Mouse (Mus musculus) spleen, adult 18-20 months (tissue): ENCODE results near the gene Gpsm2.

Experiments
- DNase-seq, 2 experiments: peaks; one replicate each; pipeline ENCODE4 v3.0.0; 2022; ENCODE audit warnings: mixed read lengths in 2 of 2

Gpsm2 gene

DNA sequence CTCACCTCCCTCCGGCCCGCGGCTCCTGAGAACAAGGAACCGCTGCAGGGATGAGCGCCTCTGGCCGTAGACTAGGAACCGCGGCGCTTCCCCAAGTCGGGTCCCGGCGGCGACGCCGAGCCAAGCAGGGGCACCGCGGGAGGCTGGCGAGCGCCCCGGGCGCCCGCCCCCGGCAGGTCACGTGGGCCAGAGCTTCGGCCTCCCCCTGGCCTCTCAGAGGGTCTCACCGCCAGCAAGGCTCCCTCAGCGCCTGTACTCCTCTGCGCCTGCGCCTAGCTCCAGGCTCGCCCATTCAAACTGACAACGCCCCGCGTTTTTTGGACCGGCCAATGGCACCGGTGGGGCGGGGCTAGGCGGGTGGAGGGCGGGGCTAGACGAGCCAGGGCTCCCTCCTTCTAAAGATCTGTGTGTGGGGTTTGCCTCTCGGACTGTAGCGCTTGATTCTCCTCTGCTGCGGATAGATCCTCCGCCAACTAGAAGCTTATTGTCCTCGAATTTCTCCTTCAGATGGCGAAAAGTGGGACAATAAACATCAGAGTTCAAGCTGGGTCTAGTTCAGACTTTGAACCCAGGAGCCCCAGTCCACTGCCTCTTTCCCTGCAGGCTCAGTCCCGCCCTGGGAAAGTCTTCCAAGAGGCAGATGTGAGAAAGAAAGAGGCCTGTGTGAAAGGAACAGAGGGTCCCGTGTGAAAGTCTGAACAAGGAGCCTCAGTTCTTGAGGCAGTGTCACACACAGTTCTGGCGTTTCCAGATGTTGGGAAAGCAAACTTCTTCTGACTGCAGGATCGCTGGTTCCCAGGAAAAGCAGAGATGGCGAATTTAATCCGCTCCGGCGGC is at the start of gene Gpsm2:
TSS of gene Gpsm2 (minus strand) at position 274 of the 837 bp plus-strand sequence.
- peak; percentile 78 to 84 for DNase-seq

DNA sequence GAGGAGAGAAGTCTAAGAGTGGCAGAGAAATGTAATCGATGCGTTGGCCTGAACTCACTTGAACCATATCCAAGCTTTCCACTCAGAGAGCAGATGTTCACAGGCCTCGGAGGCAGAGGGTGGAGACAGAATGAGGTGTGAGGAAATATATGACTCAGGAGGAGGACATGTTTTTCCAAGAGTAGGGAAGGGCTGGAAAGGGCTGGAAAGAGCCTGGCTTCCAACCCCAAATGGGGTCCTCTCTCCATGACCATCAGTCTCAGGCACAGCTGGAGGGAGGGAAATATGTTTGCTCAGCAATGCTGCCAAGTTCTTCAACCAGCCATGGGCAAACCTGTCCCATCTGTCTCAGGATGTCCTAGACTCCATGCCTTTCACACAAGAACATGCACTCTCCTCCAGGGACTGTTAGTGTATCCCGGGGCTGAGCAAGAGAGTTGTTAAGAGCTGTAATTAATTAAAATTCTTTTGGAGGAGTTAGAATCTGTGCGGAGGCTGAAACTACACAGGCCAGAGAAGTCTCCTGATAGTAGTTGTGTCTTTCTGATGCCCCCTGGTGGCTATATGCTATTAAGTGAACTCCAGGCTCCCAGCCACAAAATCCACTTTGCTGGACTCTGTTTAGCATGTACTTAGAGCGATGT is 48.7 kb upstream of the Gpsm2 start:
- DNase-seq = peak in 1 of 2 experiments; percentile 29

DNA sequence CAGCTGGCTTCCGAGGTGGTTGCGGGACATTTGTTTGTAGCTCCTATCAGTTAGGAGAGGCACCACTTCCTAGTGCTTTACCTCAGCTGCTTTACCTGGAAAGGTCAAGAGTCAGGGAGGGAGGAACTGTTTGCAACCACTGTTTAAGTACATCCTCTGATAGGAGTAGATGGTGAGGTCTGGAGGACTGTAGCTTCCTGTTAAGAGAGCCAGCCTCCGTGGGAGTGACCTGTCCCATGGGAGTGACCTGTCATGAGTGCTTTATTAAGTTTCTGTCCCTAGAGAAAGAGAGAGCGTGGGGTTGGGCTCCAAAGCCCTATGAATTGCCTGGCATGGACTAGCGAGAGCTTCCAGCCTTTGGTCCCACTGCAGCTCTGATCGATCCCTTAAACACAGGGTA is 47.4 kb upstream of the Gpsm2 start:
- DNase-seq = no peak

DNA sequence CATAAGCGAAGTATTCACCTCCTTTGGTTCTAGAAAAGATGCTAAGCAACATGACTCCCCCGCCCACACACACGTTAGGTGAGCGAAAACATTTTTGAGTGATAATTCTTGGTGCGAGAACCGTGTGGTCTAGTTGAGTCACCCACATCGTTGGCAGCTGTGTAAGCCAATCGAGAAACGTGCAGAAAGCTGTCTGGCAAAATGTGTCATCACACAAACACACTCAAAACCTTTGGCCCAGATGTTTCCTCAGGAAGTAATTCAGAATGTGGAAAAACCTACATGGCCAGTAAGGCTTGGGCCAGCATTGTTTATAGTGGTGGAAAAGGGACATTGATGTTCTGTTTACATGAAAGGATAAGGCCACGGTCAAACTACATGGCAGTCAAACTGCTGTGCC is 45.3 kb upstream of the Gpsm2 start:
- no peak for DNase-seq

DNA sequence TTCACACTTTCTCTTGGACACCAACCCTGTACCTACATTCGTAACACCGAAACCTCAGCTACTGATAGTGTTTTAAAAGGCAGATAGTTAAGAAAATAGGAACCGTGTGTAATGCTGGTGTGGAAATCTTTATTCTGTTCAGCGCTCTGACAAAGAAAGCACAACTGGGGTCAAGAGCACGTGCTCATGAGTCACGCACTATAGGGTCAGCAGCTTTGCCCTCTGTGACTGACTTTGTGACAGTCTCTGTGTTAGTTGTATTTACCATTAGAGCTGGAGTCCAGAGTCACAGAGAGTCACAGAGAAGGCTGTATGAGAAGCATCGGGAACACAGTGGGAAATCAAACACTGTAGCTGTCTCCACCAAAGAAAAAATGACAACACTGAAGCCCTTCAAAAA is 44.8 kb upstream of the Gpsm2 start:
- no peak for DNase-seq

DNA sequence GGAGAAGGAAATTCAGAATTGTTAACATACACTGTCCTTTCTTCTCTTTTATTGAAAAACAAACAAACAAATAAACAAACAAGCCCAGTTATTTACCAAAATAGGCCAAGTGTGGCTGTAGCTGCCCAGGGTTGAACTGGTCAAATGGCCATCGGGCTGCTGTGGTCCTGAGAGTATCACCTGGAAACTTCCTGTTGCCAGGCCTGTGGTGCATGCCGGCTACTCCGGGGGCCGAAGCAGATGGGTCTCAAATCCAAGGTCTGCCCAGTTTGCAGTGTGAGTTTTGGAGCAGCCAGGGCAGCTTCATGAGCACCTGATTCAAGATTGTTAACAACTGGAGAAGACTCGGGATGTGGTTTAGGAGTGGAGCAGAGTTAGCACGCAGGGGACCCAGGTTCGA is 43.4 kb upstream of the Gpsm2 start:
- no peak for DNase-seq

DNA sequence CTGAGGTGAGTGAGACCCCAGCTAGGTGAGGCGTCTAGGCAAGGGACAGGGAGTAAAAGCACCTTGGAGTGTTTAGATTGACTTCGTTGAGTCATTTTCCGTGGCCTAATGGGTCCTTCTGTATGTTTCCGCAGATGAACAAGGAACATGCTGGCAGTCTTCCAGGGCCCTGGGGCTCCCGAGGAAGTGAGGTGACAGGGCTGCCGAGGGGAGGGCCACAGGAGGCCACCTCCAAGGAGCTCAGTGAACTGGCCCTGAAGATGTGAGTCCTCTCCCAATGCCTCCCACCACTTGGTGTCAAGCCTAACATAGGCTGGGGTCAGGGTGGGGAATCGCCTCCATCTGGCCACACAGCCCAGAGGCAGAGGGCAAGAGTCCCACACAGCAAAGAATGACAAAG is 42.9 kb upstream of the Gpsm2 start:
- DNase-seq = no peak

DNA sequence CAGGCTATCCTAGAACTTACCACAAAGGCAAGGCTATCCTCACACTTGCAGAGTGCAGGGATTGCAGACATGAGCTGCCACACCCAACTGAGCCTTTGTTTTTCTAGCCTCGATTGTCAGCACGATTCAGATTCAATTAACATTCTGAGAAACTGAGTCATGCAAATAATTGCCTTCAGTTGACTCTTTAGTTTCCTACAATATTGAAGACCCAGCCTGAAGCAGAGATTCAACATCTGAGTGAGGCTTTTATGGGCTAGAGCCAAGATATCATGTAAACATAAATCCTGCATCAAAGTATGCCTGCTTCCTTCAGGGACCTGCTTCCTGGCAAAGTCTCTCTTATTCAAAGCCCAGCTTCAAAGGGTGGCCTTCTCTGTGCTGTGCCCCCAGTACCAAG is 41.6 kb upstream of the Gpsm2 start:
- no peak for DNase-seq

DNA sequence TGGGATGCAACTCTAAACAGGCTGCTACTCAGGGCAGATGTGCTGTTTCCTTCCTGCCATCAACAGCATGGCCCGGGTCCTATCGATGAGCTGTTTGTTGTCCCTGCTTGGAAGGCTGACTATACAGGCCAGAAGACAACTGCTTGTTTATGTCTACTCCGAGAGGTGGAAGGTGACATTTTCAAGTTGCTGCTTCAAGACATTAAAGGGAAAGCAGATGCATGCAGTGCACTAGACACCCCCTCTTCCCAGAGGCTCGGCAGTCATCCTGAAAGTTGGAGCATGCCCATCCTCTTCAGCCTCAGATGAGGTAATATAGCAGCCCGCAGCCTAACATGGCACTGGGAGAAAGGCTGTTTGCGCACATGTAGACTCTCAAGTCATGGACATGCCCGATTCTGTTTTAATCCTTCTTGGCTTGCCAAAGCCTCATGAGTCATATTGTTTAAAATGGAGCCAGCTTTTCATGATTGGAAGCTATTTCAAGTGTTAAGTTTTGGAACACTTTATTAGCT is 40.5 kb upstream of the Gpsm2 start:
- DNase-seq = no peak

DNA sequence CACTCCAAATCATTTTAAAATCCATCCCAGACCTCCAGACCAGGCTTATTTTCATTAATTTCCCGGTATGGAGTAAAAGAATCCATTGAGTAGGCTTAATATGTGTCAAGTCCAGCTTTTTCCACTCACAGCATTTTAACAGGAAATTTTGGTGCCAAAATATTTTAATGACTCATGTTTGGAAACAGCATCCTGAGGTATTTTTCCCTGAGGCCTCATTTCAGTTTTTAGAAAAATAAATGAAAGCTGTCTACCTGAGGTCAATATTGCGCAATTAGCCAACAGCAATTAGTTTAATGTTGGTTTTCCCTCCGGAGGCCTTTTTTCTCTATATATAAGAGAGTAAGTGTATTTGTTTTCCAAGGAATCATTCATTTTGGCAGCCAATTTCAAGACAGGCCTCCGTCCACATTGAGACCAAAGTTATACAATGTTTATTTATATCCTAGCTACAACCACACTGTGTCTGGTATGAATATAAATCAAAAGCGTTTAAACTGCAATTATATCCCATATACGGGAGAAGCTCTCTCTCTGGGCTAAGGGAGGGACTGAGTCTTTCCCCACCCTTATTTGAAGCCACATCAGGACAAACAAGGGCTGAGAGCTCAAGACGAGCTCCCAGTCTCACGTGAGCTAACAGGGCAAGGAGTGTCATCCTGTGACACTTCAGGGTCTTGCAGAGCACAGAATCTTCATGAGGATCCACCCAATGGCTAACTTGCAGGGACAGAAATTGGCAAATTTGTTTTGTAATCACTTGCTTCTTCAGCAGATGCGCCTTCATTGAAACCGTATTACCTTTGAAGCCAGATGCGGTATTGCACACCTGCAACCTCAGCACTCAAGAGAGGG is 37.7 kb upstream of the Gpsm2 start:
- no peak for DNase-seq

DNA sequence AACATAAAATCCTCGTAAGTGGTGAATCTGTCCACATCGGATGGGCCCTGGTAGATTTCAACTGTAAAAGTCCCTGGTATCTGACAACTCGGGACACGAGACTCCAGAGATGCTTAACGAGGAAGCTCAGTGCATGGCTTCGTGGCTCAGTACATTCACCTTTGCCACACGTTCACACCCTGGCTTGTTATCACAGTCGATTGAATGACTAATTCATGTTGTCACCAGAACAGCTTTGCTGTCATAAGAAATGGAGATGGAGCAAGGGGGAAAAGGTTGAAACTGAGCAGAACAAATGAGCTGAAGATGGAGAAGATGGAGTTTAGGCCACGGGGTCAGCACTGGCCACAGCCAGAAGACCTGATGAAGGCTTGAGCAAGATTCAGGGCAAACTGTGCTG is 35.5 kb upstream of the Gpsm2 start:
- no peak for DNase-seq

DNA sequence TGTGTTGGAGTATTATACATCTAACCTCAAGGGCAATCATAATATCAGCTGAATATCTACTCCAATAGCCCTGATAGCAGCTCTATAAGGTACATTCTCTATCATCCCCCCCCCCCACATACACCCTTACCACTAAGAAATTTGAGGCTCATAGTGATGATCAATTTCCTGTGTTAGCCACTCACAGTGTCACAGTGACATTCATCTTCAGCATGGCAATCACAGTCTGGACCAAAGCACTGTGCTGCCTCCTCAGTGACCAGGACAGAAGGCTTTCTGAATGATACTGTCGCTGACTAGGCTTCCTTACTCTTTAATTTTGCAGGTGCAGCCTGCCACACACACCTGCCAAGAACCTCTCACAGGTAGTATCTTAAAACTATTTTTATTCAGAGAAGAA is 34.0 kb upstream of the Gpsm2 start:
- no peak for DNase-seq

DNA sequence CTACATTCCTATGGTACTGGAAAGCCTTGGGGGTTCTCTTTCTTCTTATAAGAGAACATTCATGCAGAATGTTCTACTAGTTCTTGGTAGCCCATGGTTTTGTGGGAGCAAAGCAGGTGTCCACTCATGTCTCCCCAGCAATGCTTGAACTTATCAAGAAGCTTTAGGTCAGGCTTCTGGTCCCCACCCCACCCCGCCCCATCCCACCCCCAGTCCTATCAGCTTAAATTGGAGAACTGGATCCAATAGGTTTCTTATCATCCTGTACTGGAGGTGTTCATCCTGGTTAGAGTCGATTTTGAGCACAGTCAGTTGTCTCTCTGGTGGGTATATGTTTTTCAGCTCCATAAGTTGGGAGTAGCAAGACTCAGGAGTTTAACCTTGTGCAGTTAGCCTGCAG is 33.4 kb upstream of the Gpsm2 start:
- no peak for DNase-seq

DNA sequence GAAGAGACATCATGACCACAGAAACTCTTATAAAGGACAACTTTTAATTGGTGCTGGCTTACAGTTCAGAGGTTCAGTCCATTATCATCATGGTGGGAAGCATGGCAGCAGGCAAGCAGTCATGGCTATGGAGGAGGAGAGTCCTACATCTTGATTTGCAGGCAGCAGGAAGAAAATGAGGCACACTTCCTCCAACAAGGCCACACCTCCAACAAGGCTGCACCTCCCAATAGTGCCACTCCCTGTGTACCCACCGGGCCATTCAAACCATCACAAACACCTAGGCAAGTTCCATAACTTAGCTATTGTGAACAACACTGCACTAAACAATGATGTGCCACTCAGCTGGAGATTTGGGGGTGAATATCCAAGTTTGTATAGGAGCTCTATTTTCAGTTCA is 32.4 kb upstream of the Gpsm2 start:
- DNase-seq = no peak

DNA sequence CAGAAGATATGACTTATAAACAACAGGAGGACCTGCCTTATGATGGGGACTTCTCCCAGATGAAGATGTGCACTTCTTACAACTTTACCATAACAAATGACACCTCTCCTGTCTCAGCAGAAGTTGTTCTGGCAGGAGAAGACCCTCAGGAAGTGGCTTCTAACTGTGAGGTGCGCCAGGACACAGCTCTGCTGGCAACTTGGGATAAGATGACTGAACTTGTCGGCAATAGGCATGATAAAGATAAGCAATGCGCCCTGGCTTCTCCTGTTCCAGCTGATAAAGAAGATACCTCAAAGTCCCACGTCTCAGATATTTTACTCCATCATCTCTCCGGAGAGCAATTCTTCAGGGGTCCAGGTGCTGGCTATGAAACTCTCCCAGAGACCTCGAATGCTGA is 29.6 kb upstream of the Gpsm2 start:
- no peak for DNase-seq

DNA sequence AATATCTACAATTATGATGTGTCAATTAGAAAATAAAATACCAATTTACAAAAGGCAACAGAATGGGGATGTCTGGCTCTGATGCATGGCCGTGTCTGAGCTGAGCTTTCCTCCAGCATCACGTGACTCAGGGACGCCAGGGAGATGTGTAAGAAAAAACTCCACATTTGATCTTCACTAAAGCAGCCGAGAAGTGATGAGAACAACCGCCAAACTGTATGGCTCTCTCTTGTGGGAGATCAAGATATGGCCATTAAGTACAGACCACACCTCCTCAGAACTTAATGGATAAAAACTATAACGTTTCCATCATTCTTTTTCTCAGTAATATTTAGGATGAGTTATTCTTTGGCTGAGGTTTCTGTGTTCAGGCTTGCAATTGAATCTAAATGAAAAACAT is 29.0 kb upstream of the Gpsm2 start:
- no peak for DNase-seq

DNA sequence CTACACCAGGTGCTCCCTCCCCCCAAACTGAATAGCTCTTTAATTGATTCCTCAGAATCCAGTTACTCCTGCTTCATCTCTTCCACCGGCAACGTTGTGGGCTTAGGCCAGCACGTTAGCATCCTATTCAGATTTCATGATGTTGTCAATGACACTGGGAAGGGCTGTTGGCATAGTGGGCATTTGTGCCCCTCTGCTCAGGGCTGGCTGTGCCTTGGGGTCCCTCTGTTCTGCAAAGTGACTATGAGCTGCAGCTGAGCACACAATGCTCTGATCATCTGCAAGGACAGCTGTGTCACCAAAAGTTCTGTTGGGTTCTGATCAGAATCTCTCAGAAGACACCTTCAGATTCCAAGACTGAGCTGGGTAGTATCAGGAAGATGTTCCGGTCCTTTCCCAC is 22.0 kb upstream of the Gpsm2 start:
- DNase-seq = no peak

DNA sequence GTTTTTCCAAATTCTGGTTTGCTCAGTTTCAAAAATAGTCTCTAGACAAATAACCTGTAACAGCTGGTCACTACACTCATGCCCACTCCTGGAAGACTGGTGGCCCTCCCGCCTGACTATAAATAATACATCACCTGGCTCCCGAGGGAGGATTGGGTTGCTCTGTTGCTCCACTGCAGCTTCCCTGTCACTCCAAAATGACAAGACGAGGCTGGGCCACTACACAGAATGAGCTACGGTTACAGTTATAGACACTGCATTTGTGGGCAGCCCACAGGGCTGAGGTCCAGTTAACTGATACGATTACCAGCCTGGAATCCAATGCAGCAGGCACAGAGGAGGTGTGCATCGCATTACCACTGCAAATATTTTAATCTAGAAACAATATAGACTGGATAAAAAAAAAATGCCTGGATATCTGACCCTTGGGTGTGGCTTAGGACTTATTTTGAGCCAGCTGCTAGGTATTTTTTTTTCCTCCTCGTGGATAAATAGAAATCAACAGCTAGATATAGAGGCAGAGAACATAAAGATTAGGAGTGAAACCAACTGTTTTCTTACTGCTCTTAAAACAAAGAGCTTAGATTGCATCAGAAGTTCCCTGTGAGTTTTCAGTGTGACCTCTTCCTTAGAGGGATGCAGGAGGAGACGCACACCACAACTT is 17.1 kb upstream of the Gpsm2 start, which contains the start of gene Aknad1:
TSS of gene Aknad1 (plus strand) at position 614 of the 664 bp plus-strand sequence.
- DNase-seq = no peak

DNA sequence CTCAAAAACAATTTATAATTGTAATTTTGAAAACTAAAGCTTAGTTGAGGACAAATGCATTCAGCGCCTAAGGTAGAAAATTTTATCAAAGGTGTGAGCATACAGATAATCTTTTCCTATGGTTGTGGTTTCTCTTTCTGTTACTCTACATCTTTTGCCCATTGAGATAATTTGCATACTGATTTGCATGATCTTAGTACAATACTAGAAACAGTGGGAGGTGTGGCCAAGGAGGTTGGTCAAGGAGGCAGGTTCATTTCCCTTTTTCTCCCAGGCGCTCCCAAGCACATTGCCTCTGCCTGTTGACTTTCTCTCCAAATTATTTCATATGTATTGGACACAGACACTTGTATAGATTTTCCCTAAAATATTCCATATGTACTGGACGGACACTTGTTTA is 15.7 kb upstream of the Gpsm2 start:
- no peak for DNase-seq

DNA sequence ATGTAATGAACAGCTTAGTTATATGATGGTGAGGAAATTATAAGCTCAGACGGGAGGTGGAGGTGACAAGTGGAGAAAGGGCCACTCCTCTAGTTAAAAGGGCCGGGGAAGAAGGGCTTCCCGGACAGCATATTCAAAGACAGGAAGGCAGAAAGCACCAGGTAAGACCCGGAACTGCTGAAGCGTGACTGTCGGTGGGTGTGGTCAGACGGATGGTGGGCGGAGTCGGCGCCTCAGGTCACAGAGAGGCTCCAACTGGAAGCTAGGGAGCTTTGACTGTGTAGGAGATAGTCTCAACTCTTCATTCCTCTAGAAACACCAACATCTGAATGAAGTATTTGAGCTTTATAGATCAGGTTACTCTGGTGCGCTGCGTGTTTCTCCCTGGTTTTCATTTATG is 8.2 kb upstream of the Gpsm2 start:
- DNase-seq = no peak

DNA sequence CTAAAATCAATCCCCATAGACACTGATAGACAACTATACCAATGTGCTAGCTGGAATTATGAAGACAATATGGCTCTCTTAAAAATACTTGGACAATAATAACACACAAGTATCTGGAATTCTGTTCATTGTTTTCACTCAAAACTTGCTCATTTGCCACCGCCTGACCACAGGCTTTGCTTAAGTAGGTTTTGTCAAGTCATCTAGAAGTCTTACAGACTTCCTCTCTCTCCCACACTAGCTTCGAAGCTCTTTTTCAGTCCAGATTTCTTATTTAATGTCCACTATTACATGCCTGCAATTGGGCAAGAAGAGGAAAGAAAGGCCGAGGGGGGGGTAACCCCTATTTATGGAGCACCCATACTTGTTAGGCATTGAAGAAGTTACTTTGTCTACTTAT is 5.7 kb upstream of the Gpsm2 start:
- no peak for DNase-seq

DNA sequence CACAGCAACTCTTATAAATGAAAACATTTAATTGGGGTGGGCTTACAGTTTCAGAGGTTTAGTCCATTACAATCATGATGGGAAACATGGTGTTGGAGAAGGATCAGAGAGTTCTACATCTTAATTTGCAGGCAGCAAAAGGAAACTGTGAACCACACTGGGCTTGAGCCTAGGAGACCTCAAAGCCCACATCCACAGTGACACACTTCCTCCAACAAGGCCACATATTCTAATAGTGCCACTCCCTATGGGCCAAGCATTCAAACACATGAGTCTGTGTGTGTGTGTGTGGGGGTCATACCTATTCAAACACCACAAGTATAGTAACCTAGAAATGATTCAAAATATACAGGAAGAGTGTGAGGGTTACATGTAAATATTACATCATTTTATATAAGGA is 5.2 kb upstream of the Gpsm2 start:
- no peak for DNase-seq

DNA sequence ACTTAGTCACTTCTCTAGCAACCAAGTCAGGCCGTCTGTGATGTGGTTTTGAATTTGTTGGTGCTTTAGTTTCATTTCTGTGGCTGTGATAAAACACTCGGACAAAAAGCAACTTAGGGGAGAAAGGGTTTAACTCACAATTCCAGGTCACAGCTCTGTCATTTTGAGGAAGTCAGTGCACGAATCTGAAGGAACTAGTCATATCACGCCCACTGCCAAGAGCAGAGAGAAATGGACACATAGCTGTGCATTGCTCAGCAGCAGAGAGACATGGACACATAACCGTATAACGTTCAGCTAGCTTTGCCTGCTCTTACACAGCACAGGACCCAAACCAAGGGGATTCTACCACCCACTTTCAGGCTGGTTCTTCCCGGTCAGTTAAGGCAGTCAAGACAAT is 4.3 kb upstream of the Gpsm2 start:
- DNase-seq = no peak
